Mouse (Mus musculus): ENCODE results near the gene Nmnat2.

Nmnat2 gene

DNA sequence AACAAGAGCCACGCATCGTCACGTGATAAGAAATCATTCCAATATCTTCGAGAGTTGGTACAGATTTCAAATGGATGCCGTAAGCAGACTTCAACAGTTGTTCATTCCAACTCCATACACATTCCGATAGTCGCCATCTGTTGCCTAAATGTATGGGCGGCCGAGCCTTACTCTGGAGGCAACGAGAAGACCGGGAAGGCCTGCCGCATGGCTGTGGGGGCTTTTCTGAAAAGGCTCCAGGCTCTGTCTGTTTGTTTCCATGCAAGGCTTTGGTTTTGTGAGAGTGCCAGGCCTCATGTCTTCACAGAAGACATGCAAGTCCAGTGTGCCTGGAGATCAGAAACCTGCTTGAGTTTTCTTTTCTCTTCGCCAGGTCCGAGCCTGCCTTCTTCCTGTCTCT, 28.6 kb downstream of the Nmnat2 start:
- no peak for DNase-seq (ENCODE audit: low read depth, low spot score)

DNA sequence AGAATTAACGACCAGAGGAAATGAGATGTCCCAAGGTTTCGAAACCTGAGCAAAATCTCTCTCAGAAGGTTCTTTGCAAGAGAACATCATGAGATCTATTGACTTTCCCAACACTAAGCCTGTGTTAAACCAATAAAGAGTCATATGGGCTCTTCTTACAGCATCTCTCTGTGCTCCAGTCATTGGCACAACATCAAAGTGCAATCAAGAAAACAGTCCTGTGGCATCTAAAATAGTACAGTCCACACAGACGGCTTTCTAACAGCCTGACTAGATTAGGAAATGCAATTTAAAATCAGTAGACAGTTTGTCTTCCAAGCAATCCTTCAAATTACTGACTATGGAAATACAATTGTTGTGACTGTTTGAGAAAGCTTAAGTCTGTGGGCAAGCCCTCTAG, 32.2 kb downstream of the Nmnat2 start:
- DNase-seq (ENCODE audit: low read depth, low spot score) = no peak

DNA sequence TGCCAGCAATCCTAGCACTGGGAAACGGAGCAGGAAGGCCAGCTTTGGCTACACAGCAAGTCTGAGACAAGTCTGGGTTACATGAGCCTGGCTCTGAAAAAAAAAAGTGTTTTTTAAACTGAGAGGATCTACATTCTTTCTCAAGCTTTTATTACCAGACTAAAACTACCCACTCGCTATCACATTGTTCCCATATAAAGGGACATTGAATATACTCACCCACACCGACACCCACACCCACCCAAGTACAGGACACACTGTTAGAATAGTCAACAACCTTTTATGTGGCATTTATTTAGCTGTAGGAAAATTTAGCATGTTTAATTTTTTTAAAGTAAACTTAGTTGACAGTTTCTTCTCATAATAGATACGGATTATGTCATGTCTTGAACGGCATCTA, 35.3 kb downstream of the Nmnat2 start:
- DNase-seq (ENCODE audit: low read depth, low spot score) = no peak

DNA sequence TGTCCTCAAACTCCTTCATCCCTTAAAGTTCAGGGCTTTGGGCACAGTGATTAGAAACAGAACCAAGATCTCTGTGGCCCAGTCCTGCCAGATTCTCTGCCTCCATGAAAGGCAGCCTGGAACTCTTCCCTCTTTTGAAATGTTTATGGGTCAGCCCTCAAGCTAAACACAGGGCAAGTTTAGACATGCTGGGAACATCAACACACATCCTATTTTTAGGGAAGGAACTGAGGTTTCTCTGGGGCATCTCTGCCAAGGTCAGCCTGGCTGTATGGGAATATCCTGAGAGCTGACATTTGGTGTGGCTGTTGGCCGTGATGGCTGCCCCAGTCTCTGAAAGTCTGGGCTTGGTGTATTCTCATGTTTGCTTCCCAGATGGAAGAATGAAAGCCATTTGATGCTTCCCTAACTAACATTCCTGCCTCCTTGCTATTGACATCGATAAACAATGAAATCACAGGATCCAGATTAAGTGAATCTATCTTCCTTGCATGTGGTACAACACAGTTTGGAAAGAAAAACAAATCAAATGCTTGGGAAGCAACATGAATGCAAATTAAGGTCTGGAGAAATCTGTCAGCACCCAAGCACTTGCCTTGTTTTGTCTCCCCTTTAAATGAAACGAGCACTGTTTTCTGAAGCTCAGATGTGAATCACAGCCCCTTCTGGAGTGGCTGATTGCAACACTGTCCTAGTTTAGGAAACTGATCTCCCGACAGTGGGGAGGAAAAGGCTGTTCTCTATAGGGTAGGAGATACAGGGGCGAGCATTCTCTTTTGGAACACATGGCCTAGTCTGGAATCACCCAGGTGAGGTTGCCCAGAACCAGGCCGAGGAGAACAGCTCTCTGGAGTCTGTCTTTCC, 37.7 kb downstream of the Nmnat2 start:
- no peak for DNase-seq (ENCODE audit: low read depth, low spot score)

DNA sequence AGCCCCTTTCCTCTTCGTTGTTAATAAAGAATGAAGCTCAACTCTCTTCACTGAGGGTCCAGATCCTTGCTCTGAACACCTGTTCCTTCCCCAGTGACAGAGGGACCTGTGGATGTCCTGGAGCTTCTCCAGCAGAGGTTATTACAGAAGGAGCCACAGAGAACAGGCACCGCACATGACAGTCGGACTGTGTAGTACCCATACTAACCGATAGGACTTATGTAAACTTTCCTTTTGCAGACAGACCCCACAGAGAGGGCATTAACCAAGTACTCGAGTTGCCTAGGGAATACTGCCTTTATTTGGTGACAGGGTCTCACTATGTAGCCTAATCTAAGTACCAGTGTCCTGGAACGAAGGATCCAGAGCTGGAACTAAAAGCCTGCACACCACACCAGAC, 39.0 kb downstream of the Nmnat2 start:
- no peak for DNase-seq (ENCODE audit: low read depth, low spot score)

DNA sequence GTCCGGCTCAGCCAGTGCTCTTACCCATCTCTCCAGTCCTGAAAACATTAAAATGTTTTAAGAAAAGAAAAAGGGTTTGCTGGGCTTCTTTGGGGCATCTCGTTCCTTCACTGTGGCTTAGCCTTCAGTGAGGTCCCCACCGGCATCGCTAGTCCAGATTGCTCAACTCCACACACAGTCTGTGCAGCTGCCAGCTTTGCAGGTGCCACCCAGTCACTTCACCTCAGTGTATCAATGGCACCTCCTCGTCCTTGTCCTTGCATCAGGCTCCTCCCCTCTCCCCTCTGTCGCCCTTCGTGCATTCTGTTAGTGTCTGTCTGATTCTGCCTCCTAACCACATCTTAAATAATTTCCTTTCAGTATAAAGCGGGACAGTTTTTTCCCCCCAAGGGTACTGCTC, 45.2 kb downstream of the Nmnat2 start:
- no peak for DNase-seq (ENCODE audit: low read depth, low spot score)

DNA sequence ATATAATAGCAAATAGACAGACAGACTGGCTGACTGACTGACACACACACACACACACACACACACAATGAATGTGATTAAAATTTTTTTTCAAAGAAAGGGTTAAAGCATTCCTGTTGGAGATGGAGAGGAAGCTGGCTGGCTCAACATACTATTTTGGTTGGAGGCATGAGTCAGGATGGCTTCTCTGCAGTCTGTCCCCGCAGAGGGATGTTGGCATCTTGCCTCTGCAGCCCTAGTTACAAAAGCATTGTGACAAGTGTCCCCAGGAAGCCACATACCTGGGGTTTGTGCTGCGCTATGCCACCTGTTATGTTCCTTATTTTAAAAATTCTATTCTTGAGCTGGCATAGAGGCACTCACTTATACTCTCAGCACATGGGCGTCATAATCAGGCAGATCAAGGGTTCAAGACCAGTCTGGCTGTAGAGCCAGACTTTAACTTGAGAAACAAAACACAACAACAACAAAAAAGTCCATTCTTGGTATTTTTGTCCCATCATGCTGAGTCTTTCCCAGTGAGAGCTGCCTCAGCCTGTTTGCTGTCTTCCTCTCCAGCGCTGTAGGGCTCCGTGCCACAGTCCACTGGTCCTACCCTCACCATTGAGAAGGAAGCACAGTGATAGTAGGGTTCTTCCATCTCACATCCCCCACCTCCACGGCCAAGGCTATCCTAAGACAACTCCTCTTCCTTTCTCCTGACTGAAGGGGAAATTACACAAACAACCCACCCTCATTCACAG, 45.9 kb downstream of the Nmnat2 start:
- no peak for DNase-seq (ENCODE audit: low read depth, low spot score)

DNA sequence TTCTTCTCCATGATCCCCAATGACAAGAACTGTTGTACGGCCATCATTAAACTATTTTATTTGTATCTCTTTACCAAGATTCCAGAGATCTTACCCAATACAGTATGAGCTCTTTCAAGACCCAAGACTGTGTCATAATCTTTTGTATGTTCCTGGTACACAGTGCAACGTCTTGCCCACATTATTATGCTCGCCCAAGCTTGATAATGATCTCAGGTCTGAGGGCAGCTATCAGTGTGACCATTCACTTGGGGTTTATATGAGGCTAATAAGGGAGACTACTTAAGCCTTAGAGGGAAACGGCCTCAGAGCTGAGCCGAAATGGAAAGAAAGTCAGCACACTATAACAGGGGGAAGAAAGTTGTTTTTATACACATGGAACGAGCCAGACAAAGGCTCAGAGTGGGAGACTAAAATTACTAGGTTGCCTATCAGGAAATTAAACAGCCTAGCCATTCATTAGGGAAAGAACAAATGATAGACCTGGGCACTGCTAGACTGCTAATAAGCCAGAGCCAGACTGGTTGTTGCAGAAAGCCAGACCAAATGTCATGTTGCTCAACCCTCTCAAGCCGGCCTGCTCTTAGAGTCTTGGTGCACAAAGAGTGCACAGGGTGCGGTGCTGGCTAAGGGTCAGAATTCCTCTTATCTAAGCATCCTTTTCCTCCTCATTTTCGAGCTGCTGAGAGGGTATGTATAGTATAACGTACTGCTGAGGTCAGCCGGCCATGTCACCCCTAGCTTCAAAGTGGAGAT, 47.7 kb downstream of the Nmnat2 start:
- DNase-seq (ENCODE audit: low read depth, low spot score) = no peak

DNA sequence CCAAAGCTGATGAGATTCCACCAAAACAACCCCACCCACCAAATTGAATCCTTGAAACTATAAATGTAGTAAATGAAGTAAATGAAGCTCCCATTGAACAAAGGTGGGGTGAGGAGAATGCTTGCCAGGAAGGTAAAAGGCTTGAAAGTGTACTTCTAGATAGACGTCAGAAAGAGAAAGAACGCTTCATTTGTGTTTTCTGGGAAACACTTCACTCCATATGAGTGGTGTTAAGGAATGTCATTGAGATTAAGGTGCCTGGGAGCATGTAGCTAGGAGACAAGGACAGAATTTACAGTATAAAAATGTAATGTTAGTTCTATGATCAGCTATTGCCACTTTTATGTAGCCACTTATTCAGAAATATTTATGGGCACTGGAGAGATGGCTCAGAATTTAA, 49.7 kb downstream of the Nmnat2 start:
- no peak for DNase-seq (ENCODE audit: low read depth, low spot score)

DNA sequence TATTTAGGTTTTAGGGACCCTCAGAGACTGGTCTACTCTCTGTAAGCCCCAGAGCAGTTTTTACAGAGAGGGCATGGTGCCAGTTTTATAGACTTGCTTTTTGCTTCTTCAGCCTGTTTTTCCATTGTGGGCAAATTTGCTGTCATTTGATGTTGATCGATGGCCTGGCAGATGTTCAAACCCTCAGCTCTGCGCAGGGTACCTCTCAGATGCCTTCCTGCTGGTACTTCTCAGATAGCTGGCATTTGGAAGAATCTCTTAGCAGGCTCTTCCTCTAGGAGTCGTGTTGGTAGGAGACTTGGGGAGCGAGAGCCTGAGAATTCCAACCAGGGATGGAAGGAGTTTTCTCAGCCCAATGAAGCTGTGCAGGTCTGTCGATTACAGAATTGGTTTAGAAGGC, 51.3 kb downstream of the Nmnat2 start:
- no peak for DNase-seq (ENCODE audit: low read depth, low spot score)

DNA sequence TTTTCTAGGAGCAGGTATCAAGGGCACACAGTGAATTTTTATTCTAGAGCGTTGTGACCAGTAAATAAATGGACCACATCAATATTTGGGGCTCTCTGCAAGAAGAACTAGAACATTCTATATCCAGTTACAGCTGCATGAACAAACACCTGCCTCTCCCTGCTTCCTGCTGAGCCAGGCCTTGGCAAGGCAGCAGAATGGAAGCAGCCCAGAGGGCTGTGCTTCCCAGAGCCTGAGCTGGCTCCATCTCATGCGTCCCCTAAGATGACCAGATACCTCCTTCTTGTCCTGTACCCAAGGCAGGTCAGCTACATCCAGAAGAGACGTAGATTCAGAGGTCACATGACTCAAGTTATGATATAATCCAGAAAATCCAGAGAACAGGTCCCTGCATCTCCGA, 52.0 kb downstream of the Nmnat2 start:
- DNase-seq (ENCODE audit: low read depth, low spot score) = no peak

DNA sequence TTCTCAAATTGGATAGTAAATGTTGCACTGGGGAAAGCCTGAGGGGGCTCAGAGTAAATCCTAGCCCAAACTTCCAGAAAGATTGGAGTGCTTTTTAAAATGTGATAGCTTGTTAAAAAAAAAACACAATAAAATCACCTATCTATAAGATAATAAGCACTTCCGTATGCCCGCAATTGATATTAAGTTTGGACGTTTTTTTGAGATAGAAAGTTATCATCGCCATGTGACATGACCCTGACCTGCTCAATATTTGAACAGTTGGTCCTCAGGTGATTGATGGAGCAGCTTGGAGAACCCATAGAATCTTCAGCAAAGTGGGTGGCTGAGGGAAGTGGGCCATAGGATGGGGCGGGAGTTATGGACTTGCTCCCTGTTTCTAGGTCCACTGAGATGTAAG, 52.5 kb downstream of the Nmnat2 start:
- DNase-seq (ENCODE audit: low read depth, low spot score) = no peak

DNA sequence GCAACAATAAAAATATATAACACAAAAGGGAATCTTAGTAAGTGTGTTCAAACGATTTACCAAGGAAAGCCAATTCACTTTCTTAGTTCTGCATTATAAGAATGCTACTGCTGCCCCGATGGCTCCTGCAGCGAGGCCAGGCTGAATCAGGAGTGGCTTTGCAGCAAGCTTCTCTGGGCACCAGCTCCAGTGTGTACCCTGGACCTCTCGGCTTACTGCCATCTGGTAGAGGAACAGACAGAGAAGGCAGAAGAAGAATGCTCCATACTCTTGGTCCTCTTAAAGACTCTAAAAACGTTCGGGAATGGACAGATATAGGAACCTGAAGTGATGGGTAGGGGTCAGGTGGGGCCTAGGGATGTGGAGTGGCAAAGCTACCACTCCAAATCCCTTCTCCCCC, 53.0 kb downstream of the Nmnat2 start:
- DNase-seq (ENCODE audit: low read depth, low spot score) = no peak

DNA sequence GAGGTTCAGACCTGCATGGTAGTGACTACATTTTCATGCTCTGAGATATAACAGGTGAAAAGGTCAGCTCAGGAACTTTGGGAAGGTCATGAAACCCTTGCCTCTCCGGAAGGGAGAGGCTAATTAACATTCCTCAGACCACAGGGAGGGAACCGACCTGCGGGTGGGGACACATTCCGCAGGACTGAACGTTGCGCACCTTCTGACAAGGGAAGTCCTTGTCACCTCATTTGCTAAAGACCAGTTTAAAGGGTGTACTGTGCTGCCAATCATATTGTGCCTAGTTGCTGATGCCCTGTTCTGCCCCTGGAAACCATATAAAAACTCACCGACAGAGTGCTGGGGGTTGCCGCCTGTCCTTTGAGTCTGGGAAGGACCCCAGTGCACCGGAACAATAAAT, 54.5 kb downstream of the Nmnat2 start:
- no peak for DNase-seq (ENCODE audit: low read depth, low spot score)

DNA sequence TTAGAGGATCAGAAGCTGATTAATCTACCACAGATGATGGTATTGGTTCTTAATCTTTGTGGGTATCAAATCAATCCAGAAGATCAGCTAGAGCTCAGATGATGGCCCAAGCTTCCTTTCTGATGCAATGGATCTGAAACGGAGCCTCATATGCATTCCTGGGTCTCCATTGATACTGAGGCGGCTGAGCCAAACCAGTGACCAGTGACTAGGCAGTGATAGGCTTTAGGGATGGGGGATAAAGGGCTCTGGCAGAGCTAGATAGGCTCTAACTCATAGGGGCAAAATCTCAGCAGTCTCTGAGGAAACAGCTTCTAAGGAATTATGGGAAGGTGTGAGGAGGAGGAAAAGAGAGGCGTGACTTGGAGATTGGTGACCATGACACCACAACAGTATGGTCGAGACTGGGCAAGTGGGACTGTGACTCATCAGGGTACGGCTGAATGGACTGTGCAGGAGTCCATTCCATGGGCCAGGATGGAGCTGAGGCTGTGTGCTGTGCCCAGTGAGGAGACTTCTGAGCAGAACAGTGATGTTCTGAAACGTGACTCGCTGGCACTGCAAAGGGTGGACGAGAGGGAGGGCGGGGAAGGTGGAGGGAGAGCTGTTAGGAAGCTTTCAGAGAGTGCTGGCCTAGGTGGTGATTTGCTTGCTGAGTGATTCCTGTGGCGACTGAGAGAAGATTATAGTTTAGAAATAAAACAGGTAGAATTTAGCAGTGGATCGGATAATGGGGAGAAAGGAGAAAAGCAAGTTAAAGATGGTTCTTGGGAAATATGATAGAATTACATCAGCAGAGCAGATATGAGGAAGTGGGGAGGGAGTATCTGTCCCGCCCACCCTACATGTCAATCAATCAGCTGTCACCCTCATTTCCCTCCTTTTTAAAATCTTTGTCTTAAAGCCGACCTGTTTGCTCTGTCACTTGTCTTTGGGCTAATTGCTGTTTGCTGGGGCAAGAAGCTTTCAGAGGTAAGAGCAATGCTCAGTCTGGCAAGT, 55.9 kb downstream of the Nmnat2 start:
- DNase-seq (ENCODE audit: low read depth, low spot score) = no peak

DNA sequence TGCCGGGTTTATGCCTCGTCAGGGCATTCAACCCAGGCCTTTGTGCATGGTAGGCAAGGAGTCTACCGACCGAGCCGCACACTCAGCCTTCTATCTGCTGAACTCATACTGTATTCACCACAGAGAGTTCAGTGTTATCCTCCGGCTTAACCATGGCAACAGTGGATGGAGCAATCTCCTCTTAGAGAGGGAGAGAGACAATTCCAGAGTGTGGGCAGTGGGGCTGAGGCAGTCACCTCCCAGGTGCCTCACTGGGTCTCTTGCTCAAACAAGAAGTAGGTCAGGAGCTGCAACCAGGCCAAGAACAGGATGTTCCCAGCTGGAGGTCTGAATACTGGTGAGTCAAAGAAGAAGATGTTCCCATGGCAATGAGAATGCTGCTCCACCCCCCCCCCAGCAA, 56.8 kb downstream of the Nmnat2 start:
- DNase-seq (ENCODE audit: low read depth, low spot score) = no peak

DNA sequence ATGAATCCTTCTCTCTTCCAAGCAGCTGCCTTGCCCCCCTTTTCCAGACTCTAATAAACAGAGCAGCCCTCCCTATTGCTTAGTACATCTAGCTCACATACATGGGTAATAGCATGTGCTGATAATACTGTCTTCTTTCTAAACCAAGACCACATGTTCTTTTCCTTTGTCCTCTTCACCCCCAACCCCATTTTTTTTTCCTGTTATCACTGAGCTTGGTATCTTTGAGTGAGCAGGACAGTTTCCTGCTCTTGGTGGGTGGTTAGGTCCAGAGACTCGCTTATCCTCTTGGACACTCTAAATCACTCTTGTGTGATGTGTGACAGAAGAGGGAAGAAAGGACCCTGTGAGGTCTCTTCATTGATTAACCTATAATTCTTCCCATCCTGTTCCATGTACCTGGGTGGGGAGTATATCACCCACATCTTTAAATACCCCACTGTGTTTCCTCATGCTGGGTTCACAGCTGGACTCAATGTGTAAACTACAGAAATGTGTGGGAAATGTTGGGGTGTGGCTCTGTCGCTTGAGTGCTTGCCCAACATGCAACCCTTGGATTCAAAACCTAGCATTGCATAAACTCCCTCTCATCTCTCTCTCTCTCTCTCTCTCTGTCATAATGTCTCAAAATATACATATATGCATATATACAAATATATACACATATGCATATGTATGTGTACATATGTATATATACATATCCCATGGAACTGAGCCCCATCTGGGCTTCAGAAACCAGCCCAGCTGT, 58.9 kb downstream of the Nmnat2 start:
- DNase-seq (ENCODE audit: low read depth, low spot score) = no peak

DNA sequence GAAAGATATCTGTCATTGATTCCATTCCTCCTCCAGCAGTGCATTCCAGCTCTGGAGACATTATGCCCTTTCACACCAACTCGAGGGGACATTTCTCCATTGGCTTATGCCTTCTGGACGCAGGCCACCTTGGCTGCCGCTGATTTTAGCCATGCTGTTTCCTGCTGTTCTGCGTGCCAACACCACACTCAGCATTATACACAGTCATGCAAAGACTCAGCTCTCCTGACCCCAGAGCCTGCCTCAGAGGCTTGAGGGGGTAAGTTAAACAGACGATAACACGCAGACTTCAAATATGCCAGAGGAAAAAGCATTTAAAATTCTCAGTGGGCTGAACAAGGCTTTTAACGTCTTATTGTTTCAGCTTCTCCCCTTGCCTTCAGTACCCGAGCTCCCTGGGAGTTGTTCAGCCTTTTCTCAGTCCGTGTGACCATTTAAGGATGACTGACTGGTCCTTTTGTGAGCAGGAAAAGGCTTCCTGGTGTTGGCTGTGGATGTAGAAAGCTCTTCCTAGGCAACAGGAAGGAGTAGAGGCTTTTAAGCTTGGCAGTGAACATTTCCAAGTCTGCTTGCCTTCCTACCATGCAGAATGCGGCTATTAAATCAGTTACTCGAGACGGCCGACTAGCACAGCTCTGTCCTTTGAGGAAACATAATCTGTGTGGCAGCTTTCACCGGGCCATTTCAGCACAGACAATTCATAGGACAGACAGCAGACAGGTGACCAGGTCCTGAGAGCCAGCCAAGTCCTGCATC, 59.8 kb downstream of the Nmnat2 start:
- no peak for DNase-seq (ENCODE audit: low read depth, low spot score)

DNA sequence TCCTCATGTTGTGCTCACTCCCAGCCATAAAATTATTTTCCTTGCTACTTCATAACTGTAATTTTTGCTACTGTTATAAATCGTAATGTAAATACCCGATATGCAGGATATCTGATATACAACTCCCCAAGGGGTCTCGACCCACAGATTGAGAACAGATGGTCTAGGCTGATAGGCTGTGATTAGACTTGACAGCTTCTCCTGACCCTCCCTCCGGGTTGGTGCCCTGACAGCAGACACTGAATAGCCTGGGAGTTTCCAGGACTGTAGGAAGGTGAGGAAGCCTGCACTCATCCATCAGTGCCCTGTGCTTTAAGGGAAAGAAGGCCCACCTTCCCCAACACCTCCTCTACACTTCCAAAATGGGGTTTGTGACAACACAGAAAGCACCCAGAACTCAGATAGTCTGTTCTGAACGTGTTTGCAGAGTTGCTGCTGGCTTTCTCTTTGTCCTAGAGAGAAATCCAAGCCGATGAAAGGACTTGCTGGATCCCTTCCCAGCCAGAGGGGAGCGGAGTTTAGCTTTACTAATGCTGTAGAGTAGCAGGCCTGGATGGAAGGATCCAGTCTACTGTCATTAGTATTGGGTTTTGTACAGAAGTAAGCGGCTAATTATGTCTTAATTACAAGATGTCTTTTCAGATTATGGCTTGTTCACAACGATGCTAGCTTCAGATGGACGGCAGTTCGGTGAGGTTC, 61.8 kb downstream of the Nmnat2 start:
- DNase-seq (ENCODE audit: low read depth, low spot score) = no peak

Data from CD4-positive helper T cell, adult 2 months (primary cell).